Mouse (Mus musculus) limb, embryonic 14.5 days (tissue): ENCODE measurements around the gene Aasdhppt. TPM values are rescaled to one million over a fixed set of nuclear protein-coding genes. Genes with fewer than 3 reads are reported as not detected.

Source experiments
- ATAC-seq: fragments of 200-750 bp; cut with Nextera tagmentation; 2 replicates; pipeline ENCODE4 v1.8.0; 2017; ENCODE audit warnings: low read depth, moderate number of reproducible peaks, moderate TSS enrichment; ENCODE audit not compliant: low FRiP score
- DNase-seq: peaks from one replicate; pipeline ENCODE4 v3.0.0-alpha.2; 2015; ENCODE audit warnings: low spot score
- H3K27ac ChIP-seq: fragments of 300-500 bp; sonication (generic); replicated peaks from 2 replicates; pipeline ENCODE4 v1.5.1; 2014; ENCODE audit warnings: low read depth, mild to moderate bottlenecking, low read length, moderate library complexity, mixed read lengths
- H3K27me3 ChIP-seq: fragments of 300-500 bp; sonication (generic); 2 replicates; pipeline ENCODE4 v1.6.1; 2014; ENCODE audit warnings: low read length, mixed read lengths; ENCODE audit not compliant: control insufficient read depth, insufficient read depth
- H3K36me3 ChIP-seq: fragments of 300-500 bp; sonication (generic); 2 replicates; pipeline ENCODE4 v1.6.1; 2014; ENCODE audit warnings: mild to moderate bottlenecking, low read length, moderate library complexity, mixed read lengths; ENCODE audit not compliant: control insufficient read depth, insufficient read depth
- H3K4me1 ChIP-seq: fragments of 300-500 bp; sonication (generic); 2 replicates; pipeline ENCODE4 v1.6.1; 2014; ENCODE audit warnings: antibody characterized with exemption, low read length, mixed read lengths; ENCODE audit not compliant: control insufficient read depth, insufficient read depth
- H3K4me2 ChIP-seq: fragments of 300-500 bp; sonication (generic); replicated peaks from 2 replicates; pipeline ENCODE4 v1.6.1; 2014; ENCODE audit warnings: low read depth, mild to moderate bottlenecking, low read length, moderate library complexity; ENCODE audit not compliant: severe bottlenecking
- H3K4me3 ChIP-seq: fragments of 300-500 bp; sonication (generic); replicated peaks from 2 replicates; pipeline ENCODE4 v1.5.1; 2014; ENCODE audit warnings: low read length
- H3K9ac ChIP-seq: fragments of 300-500 bp; sonication (generic); 2 replicates; pipeline ENCODE4 v1.6.1; 2014; ENCODE audit warnings: mild to moderate bottlenecking, low read depth, low read length, moderate library complexity; ENCODE audit not compliant: severe bottlenecking
- H3K9me3 ChIP-seq: fragments of 300-500 bp; sonication (generic); 2 replicates; pipeline ENCODE4 v1.6.1; 2016; ENCODE audit warnings: low read length; ENCODE audit not compliant: control insufficient read depth
- POLR2A ChIP-seq: fragments of 200-500 bp; IDR thresholded peaks from 2 replicates; pipeline ENCODE4 v1.8.0; 2012; ENCODE audit warnings: inconsistent platforms, mild to moderate bottlenecking, moderate library complexity, borderline replicate concordance; ENCODE audit not compliant: insufficient read depth, insufficient read length; ENCODE audit errors: extremely low read depth
- WGBS: fragments of 180-500 bp; shearing (Covaris S2); extraction: QIAGEN DNeasy Blood & Tissue Kit; methylation state at CpG from one replicate; pipeline ENCODE4 v1.1.7; 2014; 5-methylcytosine and 5-hydroxymethylcytosine counted together
- polyA plus RNA-seq, 2 experiments: library from polyadenylated mRNA; depleted of rRNA in 1 of 2; stranded (reverse) in 1 of 2; unstranded in 1 of 2; fragments of >200 nt; fragmentation: Nextera tagmentation in 1 of 2; extraction: Ambion mirVana in 1 of 2; gene quantifications; 2 replicates each; pipeline versions ENCODE4 v1.2.1 to v1.2.3; 2012 to 2014

The Aasdhppt gene
- polyA plus RNA-seq (2012; rRNA removed) (11.1 and 11.7 TPM in 2 replicates), polyA plus RNA-seq (2014; fragmentation: Nextera tagmentation; extraction: Ambion mirVana) (32.3 and 36.3 TPM in 2 replicates)

GRCm38 (mm10) chr9:4309351-4310085, at the start of gene Aasdhppt, which contains the start of gene Kbtbd3:
TSS of gene Aasdhppt (minus strand) at chr9:4309471.
TSS of gene Kbtbd3 (plus strand) at chr9:4309833.
- Histone ChIP-seq H3K9me3 (no peaks in the 10 kb centered on the region), H3K4me2 (peak within 1 kb of the TSS; percentile 72), H3K9ac (peak within 1 kb of the TSS; percentile 90), H3K27me3 (no peaks in the 10 kb centered on the region), H3K27ac (peak within 1 kb of the TSS; percentile 96), H3K4me1 (peaks cover 10% of the 10 kb centered on the region), H3K36me3 (no peaks in the 10 kb centered on the region), H3K4me3 (peak within 1 kb of the TSS; percentile 51)
- under 1% methylated on average over 53 of the region's 53 CpGs for WGBS
- peak; percentile 98 for ATAC-seq
- TF ChIP-seq POLR2A = peak; percentile 89; the same call in 1 of the 2 replicates
- DNase-seq = peak; percentile 100

GRCm38 (mm10) chr9:4353163-4353562, 43.9 kb upstream of the Aasdhppt start:
- Histone ChIP-seq H3K4me1 (no peaks in the 10 kb centered on the region), H3K36me3 (no peaks in the 10 kb centered on the region), H3K9me3 (no peaks in the 10 kb centered on the region), H3K9ac (no peak overlapping the region), H3K27me3 (no peaks in the 10 kb centered on the region), H3K4me2 (no peak overlapping the region), H3K27ac (no peak overlapping the region), H3K4me3 (no peak overlapping the region)
- TF ChIP-seq POLR2A = no peak
- ATAC-seq (no peak), DNase-seq (no peak)
- 93% methylated on average over 1 of the region's 1 CpGs for WGBS

GRCm38 (mm10) chr9:4318939-4319721, 9.9 kb upstream of the Aasdhppt start:
- Histone ChIP-seq H3K36me3 (no peaks in the 10 kb centered on the region), H3K4me3 (no peak overlapping the region), H3K4me1 (no peaks in the 10 kb centered on the region), H3K9me3 (no peaks in the 10 kb centered on the region), H3K4me2 (no peak overlapping the region), H3K9ac (no peak overlapping the region), H3K27ac (no peak overlapping the region), H3K27me3 (no peaks in the 10 kb centered on the region)
- ATAC-seq (no peak), DNase-seq (no peak)
- WGBS = 84% methylated on average over 6 of the region's 6 CpGs
- no peak for TF ChIP-seq POLR2A

- Histone ChIP-seq H3K36me3 (no peaks in the 10 kb centered on the region), H3K4me2 (no peak overlapping the region), H3K9me3 (no peaks in the 10 kb centered on the region), H3K27ac (no peak overlapping the region), H3K27me3 (no peaks in the 10 kb centered on the region), H3K4me1 (peaks cover 1% of the 10 kb centered on the region), H3K4me3 (no peak overlapping the region), H3K9ac (no peak overlapping the region)
- no peak for ATAC-seq
- 88% methylated on average over 2 of the region's 2 CpGs for WGBS
- DNase-seq = no peak
- TF ChIP-seq POLR2A = no peak
Observed at GRCm38 (mm10) chr9:4315746-4316145, 6.5 kb upstream of the Aasdhppt start.

- no peaks in the 10 kb centered on the region for H3K36me3 ChIP-seq
- H3K4me1 ChIP-seq = peaks cover 7% of the 10 kb centered on the region
- DNase-seq = no peak
- no peaks in the 10 kb centered on the region for H3K27me3 ChIP-seq
- H3K4me3 ChIP-seq = no peak overlapping the region
- H3K9ac ChIP-seq = no peak overlapping the region
- H3K27ac ChIP-seq = no peak overlapping the region
- no peaks in the 10 kb centered on the region for H3K9me3 ChIP-seq
- no peak overlapping the region for H3K4me2 ChIP-seq
- TF ChIP-seq POLR2A = no peak
- WGBS = 85% methylated on average over 4 of the region's 4 CpGs
- no peak for ATAC-seq
Observed at GRCm38 (mm10) chr9:4313946-4314345, 4.7 kb upstream of the Aasdhppt start.
